ENCODE assay signal across 10 mouse cellular contexts in the genomic region with DNA sequence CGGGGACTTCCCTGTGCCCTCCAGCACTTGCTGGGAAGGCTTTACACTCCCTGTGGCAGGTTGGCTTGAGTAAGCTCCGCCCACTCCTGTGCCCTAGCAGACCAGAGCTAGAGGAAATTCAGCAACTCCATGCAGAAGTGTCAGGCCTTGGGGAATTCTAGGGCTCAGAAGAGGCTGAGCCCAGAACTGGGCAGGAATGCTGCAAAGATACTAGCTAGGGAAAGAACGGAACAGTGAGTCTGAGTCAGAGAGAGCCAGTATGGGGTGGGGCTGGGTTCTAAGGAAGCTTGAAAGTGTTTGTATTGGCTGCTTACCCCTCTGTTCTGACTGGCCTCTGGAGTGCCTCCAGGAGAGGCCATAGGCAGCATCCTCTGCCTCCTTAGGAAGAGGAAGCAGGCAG. TPM values are rescaled to one million over a fixed set of nuclear protein-coding genes. Genes with fewer than 3 reads are reported as not detected.
DNase-seq lines count a peak whose midpoint lies in the region; ATAC-seq lines count a peak whose summit lies in the region.
"Had no signal": no experiment of that assay in that cellular context is flagged by ENCODE, and none has a peak within 500 bp of the region (broad histone marks: within the 10 kb centered on the region; RNA-seq: fewer than 3 reads in every experiment).

No protein-coding gene starts in this region.

- H3K27ac ChIP-seq in kidney, embryonic 16.5 days (ENCODE audit: low read length): no peak overlapping the region
- H3K27ac ChIP-seq in kidney, embryonic 15.5 days: no peak overlapping the region
- H3K27ac ChIP-seq in lung, embryonic 16.5 days (ENCODE audit: low read length): no peak overlapping the region
- no peak overlapping the region for H3K27ac ChIP-seq in intestine, embryonic 15.5 days

- no peaks in the 10 kb centered on the region for H3K27me3 ChIP-seq in kidney, embryonic 16.5 days (ENCODE audit: insufficient read depth, low read length)
- H3K27me3 ChIP-seq in kidney, embryonic 15.5 days: no peaks in the 10 kb centered on the region
- no peaks in the 10 kb centered on the region for H3K27me3 ChIP-seq in lung, embryonic 16.5 days (ENCODE audit: control insufficient read depth, insufficient read depth, low read depth, low read length)
- no peaks in the 10 kb centered on the region for H3K27me3 ChIP-seq in intestine, embryonic 15.5 days (replicated peaks)

- H3K9ac ChIP-seq in kidney, embryonic 16.5 days (replicated peaks; ENCODE audit: low read length): no peak overlapping the region
- no peak overlapping the region for H3K9ac ChIP-seq in kidney, embryonic 15.5 days
- no peak overlapping the region for H3K9ac ChIP-seq in lung, embryonic 16.5 days (ENCODE audit: low read length)
- no peak overlapping the region for H3K9ac ChIP-seq in intestine, embryonic 15.5 days

- no peaks in the 10 kb centered on the region for H3K4me1 ChIP-seq in kidney, embryonic 16.5 days (ENCODE audit: insufficient read depth, low read length)
- peaks cover 6% of the 10 kb centered on the region; the same call in 1 of the 2 replicates for H3K4me1 ChIP-seq in kidney, embryonic 15.5 days
- H3K4me1 ChIP-seq in lung, embryonic 16.5 days (replicated peaks; ENCODE audit: control insufficient read depth, insufficient read depth, low read length): no peaks in the 10 kb centered on the region; the same call in 1 of the 2 replicates
- no peaks in the 10 kb centered on the region for H3K4me1 ChIP-seq in intestine, embryonic 15.5 days (replicated peaks)

- H3K36me3 ChIP-seq in kidney, embryonic 16.5 days (ENCODE audit: insufficient read depth, low read length): no peaks in the 10 kb centered on the region
- no peaks in the 10 kb centered on the region for H3K36me3 ChIP-seq in kidney, embryonic 15.5 days
- no peaks in the 10 kb centered on the region for H3K36me3 ChIP-seq in lung, embryonic 16.5 days (ENCODE audit: control insufficient read depth, insufficient read depth, low read length)
- H3K36me3 ChIP-seq in intestine, embryonic 15.5 days: no peaks in the 10 kb centered on the region

- no peak overlapping the region for H3K4me2 ChIP-seq in kidney, embryonic 16.5 days (replicated peaks; ENCODE audit: low read depth, low read length)
- no peak overlapping the region for H3K4me2 ChIP-seq in kidney, embryonic 15.5 days
- H3K4me2 ChIP-seq in lung, embryonic 16.5 days (ENCODE audit: low read depth, low read length): no peak overlapping the region
- H3K4me2 ChIP-seq in intestine, embryonic 15.5 days (replicated peaks): no peak overlapping the region

- ATAC-seq in kidney, embryonic 16.5 days (ENCODE audit: low FRiP score, low TSS enrichment): peak; percentile 42; the same call in 1 of the 2 replicates
- no peak for ATAC-seq in kidney, embryonic 15.5 days (replicated peaks; ENCODE audit: low FRiP score)
- ATAC-seq in lung, embryonic 16.5 days (ENCODE audit: low read depth): peak; percentile 58
- no peak for ATAC-seq in intestine, embryonic 15.5 days

- no peak overlapping the region for H3K4me3 ChIP-seq in kidney, embryonic 16.5 days (ENCODE audit: low read length)
- H3K4me3 ChIP-seq in kidney, embryonic 15.5 days (replicated peaks): no peak overlapping the region
- H3K4me3 ChIP-seq in lung, embryonic 16.5 days (ENCODE audit: low read length): no peak overlapping the region
- no peak overlapping the region for H3K4me3 ChIP-seq in intestine, embryonic 15.5 days (replicated peaks)

- DNase-seq in NIH3T3 (ENCODE audit: low read depth): peak; percentile 47
- peak; percentile 49 for DNase-seq in heart, adult 8-10 months (ENCODE audit: low spot score)
- no peak for DNase-seq in cerebellum, postnatal 36 days
- DNase-seq: thymus, postnatal 14 days had no signal

- no peaks in the 10 kb centered on the region for H3K9me3 ChIP-seq in kidney, embryonic 16.5 days (ENCODE audit: low read length)
- H3K9me3 ChIP-seq in kidney, embryonic 15.5 days (replicated peaks): no peaks in the 10 kb centered on the region
- H3K9me3 ChIP-seq in lung, embryonic 16.5 days (ENCODE audit: control insufficient read depth, low read length): no peaks in the 10 kb centered on the region
- no peaks in the 10 kb centered on the region for H3K9me3 ChIP-seq in intestine, embryonic 15.5 days

- WGBS in kidney, embryonic 16.5 days: 47% methylated on average over 3 of the region's 3 CpGs
- 57% methylated on average over 3 of the region's 3 CpGs for WGBS in kidney, embryonic 15.5 days
- WGBS in lung, embryonic 16.5 days: 51% methylated on average over 3 of the region's 3 CpGs
- WGBS in intestine, embryonic 15.5 days: 51% methylated on average over 3 of the region's 3 CpGs

RNA-seq across cellular contexts. Expression of gene Frmpd2, which starts 27.4 kb away (rescaled TPM):
- 0.02 and 0.06 TPM in 2 replicates for polyA plus RNA-seq in kidney, embryonic 16.5 days (2015; fragmentation: Nextera tagmentation; extraction: Ambion mirVana)
- polyA plus RNA-seq in kidney, embryonic 15.5 days (2015; fragmentation: Nextera tagmentation; extraction: Ambion mirVana): 0.05 TPM in 1 of 2 replicates, not detected in the other
- total RNA-seq in heart, adult 8-10 months (2022): under 1 TPM in 1 of 4 experiments, not detected in 3; 0.16 TPM
- polyA plus RNA-seq in lung, embryonic 16.5 days (2015; fragmentation: Nextera tagmentation; extraction: Ambion mirVana): 0.49 and 0.67 TPM in 2 replicates
- polyA plus RNA-seq in intestine, embryonic 15.5 days (2015; fragmentation: Nextera tagmentation; extraction: Ambion mirVana): not detected in 2 replicates
- total RNA-seq: common myeloid progenitor, adult 5-6 weeks; megakaryocyte-erythroid progenitor cell, adult 5-6 weeks had no signal

RNA-seq across cellular contexts. Expression of gene Mapk8, which starts 51.9 kb away (rescaled TPM):
- polyA plus RNA-seq in kidney, embryonic 16.5 days (2015; fragmentation: Nextera tagmentation; extraction: Ambion mirVana): 15.2 and 18.3 TPM in 2 replicates
- 17.8 and 19.9 TPM in 2 replicates for polyA plus RNA-seq in kidney, embryonic 15.5 days (2015; fragmentation: Nextera tagmentation; extraction: Ambion mirVana)
- total RNA-seq in heart, adult 8-10 months (2022): 10 to 100 TPM; 21.7 to 27.6 (median 23.0) TPM
- 13.9 and 15.6 TPM in 2 replicates for polyA plus RNA-seq in lung, embryonic 16.5 days (2015; fragmentation: Nextera tagmentation; extraction: Ambion mirVana)
- 12.2 and 16.0 TPM in 2 replicates for polyA plus RNA-seq in intestine, embryonic 15.5 days (2015; fragmentation: Nextera tagmentation; extraction: Ambion mirVana)

Comparison
In these comparisons a context has a peak if more than half of its experiments do, and no peak if none do; other contexts are left out.
1. ATAC-seq: peak in kidney, embryonic 16.5 days (single experiment) and lung, embryonic 16.5 days (single experiment); none in kidney, embryonic 15.5 days (single experiment) and intestine, embryonic 15.5 days (single experiment).
2. DNase-seq: peak in NIH3T3 (single experiment) and heart, adult 8-10 months (single experiment); none in cerebellum, postnatal 36 days (0 of 2).